Mouse (Mus musculus) ZHBTc4 (cell line): ENCODE measurements around the gene Tirap.

ENCODE experiments used
- DNase-seq: peaks from one replicate; pipeline ENCODE4 v3.0.0-alpha.2; 2011; ENCODE audit warnings: low read depth, low spot score

Tirap gene

DNA sequence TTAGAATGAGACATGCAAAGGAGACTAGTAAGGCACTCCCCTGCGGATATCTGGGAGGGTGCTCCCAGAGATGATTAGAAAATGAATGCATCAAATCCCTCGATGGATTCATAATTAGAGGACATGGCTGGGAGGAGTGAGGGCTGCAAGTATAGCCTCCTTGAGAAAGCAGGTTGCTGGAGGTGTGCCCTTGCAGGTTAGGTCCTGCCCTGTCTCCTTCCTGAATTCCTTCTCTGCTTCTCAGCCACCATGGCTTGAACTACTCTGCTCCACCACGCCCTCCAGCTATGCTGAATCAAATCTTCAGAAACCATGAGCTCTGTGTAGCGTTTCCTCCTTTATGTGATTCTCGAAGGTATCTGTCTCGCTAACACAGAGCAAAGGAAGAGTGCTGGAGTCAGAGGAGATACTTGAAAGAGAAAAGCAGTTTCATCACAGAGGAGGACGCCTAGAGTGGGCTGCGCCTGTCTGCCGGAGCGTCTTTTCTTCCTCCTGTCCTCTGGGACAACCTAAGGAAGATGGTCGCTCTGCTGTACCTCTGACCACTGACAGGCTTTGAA, 7.0 kb downstream of the Tirap start:
- peak; percentile 26 for DNase-seq

DNA sequence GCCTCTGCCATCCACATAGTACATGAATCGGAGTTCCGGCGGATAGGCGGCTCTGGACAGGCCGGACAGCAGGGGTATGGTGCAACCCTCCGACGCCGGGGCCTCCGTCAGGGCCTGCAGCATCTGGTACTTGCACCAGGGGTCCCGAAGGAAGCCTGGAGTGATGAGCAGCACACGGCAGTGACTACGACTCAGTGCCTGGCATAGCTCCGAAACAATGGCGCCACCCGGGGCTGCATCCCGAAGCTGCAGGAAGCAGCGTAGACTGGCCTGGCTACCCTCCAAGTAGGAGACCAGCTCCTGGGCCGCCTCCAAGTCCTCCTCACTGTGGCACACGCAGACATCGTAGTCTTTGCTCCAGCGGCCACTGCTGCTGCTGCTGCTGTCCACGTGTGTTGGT, 11.4 kb downstream of the Tirap start:
- peak; percentile 41 for DNase-seq

- DNase-seq, result no peak
Measured at GRCm38 (mm10) chr9:35187351-35187903, 12.7 kb downstream of the Tirap start.

DNA sequence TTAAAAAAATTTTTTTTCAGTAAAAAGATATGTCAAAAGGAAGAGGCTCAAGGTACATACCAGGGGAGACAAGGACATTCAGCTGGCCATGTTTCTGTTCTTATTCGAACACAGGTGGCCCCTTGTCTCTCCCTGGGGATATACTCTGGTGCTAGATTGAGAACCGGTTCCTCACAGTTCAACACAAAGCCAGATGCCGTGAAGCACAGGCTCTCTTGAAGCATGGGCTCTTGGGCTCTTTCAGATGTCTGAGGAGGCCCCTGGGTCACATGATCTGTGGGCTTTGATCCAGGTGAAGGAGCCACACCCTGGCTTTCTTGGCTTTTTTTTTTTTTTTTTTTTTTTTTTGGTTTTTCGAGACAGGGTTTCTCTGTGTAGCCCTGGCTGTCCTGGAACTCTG, 13.7 kb downstream of the Tirap start:
- peak; percentile 71 for DNase-seq

GRCm38 (mm10) chr9:35183359-35183758, 16.7 kb downstream of the Tirap start:
- DNase-seq, result no peak

DNA sequence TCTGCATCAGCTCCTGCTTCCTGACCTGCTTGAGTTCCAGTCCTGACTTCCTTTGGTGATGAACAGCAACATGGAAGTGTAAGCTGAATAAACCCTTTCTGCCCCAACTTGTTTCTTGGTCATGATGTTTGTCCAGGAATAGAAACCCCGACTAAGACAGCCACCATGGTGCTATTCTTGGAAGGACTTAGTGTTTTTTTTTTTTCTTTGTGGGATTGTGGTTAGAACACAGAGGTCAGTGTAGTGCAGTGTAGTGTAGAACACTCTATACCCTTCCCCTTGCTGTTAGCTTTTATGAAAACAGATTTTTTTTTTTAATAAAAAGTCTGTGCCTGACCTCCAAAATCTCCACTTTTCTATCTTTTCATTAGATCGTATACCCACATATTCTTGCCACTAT, 17.3 kb downstream of the Tirap start:
- DNase-seq, result no peak

- no peak for DNase-seq
Measured at GRCm38 (mm10) chr9:35176124-35176659, 23.9 kb downstream of the Tirap start.

GRCm38 (mm10) chr9:35175251-35176123, 24.6 kb downstream of the Tirap start, which contains the start of gene Dcps:
Dcps (minus strand) TSS chr9:35176061.
- DNase-seq, result peak; percentile 94

- no peak for DNase-seq
Measured at GRCm38 (mm10) chr9:35173331-35173730, 26.8 kb downstream of the Tirap start.

GRCm38 (mm10) chr9:35170071-35170470, 30.0 kb downstream of the Tirap start:
- DNase-seq, result no peak

- DNase-seq, result no peak
Measured at GRCm38 (mm10) chr9:35166798-35167635, 33.1 kb downstream of the Tirap start.

DNA sequence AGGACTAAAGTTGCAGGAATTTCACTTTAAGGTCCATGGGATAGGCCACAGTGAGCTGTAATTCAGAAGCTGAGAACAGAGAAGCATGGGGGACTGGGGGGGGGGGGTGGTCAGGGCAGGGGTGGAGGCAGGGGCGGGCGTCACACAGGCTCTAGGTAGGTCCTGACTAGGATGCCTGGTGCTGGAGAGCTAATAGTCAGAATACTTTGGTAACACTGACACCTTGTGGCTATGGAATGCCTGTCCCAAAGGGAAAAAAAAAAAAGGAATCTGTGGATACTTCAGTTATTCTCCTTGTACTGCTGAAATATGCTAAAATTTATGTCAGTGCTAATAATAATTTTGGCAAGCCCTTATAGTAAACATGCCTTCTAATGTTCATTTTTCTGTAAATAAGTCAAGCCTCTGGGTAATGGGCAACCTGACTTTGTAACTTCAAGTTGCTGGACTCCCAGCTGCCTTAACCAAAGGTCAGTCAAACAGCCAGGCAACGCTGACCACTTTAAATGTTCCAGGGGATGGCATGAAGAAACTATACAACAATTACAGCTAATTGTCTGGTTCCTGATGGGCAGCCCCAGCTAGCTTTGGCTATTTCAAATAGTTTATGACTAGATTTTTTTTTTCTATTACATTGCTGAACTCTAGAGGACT, 33.8 kb downstream of the Tirap start:
- DNase-seq, result peak; percentile 36

- DNase-seq, result no peak
Measured at GRCm38 (mm10) chr9:35164142-35164874, 35.8 kb downstream of the Tirap start.

- DNase-seq, result no peak
Measured at GRCm38 (mm10) chr9:35163011-35163690, 36.9 kb downstream of the Tirap start.

- DNase-seq, result no peak
Measured at GRCm38 (mm10) chr9:35161721-35162120, 38.4 kb downstream of the Tirap start.

DNA sequence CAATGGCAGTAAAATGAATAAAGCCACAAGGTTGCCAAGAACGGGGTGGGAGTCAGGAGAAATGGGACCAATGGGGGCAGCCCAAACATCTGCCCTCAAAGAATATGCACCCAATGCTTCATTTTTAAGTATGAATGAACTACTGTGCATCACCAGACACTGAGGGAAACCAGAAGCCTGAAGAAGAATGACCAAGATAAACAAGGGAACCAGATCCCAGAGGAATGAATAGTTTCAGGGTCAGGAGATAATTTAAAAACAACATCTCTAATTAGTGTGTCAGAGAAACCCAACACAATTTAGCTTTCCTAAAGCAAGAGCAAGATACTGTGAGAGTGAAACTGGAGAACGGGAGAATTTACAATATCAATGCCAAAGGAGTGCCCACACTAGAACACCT, 39.4 kb downstream of the Tirap start:
- no peak for DNase-seq

GRCm38 (mm10) chr9:35158477-35158876, 41.6 kb downstream of the Tirap start:
- DNase-seq, result no peak

- DNase-seq, result no peak
Measured at GRCm38 (mm10) chr9:35156862-35157261, 43.2 kb downstream of the Tirap start.

GRCm38 (mm10) chr9:35156002-35156710, 43.9 kb downstream of the Tirap start:
- no peak for DNase-seq
